Mouse (Mus musculus) C2C12 (cell line): ENCODE data around the gene Herc2.

Source experiments
- CTCF ChIP-seq: IDR thresholded peaks from one replicate; pipeline ENCODE4 v1.5.1; 2011; ENCODE audit not compliant: control insufficient read depth, insufficient read depth, insufficient read length
- MAX ChIP-seq: IDR thresholded peaks from one replicate; pipeline ENCODE4 v1.6.1; 2011; ENCODE audit warnings: mild to moderate bottlenecking, control low read depth
- MYOG ChIP-seq: IDR thresholded peaks from one replicate; pipeline ENCODE4 v1.6.1; 2011; ENCODE audit not compliant: control insufficient read depth, insufficient read length; ENCODE audit errors: extremely low read depth
- USF1 ChIP-seq: IDR thresholded peaks from one replicate; pipeline ENCODE4 v1.6.1; 2011; ENCODE audit warnings: low read depth, mild to moderate bottlenecking, control low read depth, moderate library complexity

GRCm38 (mm10) chr7:56129577-56129976 is 79.6 kb downstream of the Herc2 start:
- TF ChIP-seq CTCF (no peak), MAX (no peak), MYOG (no peak), USF1 (no peak)
